Mouse (Mus musculus) cerebral cortex, adult 2 months (tissue): ENCODE measurements around the gene Dab1.

Experiments
- WGBS: fragments of 180-500 bp; shearing (Covaris S2); methylation state at CpG from one replicate; pipeline ENCODE4 v1.1.7; 2018; 5-methylcytosine and 5-hydroxymethylcytosine counted together

Dab1 gene

GRCm38 (mm10) chr4:103699755-103700154 lies 80.6 kb downstream of the Dab1 start:
- 43% methylated on average over 4 of the region's 4 CpGs for WGBS

DNA sequence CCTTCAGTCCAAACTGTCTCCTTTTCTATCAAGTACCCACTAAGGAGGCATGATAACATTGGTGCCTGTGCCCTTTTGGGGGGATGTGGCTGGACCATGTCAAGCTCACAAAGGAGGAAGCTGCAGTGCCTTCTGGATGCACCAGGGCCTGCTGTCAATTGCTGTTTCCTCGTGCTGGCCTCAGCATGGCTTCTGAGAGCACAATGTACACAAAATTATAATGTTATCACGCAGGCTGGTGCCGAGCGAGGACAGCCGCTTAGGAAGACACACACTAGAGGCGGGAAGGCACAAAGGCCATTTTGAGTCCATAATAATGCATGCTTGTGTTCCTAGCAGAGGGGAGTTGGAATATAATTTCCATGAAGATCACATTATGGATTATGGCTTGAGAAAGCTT lies 81.2 kb downstream of the Dab1 start:
- 69% methylated on average over 6 of the region's 6 CpGs for WGBS

DNA sequence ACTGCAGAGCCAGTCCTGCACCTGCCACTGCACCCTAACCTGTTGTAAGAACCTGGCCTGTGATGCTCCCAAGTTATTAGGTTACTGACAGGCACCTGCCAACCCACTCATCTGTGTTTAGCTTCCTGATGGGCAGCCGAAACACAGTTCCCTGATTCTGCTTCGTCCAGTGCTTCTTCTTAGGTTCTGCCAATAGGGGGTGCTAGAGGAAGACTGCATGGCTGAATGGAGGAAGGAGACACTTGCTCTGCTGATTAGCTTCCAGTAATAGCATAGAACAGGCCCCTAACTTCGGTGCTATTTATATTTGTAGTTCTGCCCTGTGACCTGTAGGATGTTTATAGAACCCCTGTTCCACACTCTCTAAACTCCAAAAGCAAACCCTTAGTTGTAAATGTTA lies 83.0 kb downstream of the Dab1 start:
- 54% methylated on average over 3 of the region's 3 CpGs for WGBS

DNA sequence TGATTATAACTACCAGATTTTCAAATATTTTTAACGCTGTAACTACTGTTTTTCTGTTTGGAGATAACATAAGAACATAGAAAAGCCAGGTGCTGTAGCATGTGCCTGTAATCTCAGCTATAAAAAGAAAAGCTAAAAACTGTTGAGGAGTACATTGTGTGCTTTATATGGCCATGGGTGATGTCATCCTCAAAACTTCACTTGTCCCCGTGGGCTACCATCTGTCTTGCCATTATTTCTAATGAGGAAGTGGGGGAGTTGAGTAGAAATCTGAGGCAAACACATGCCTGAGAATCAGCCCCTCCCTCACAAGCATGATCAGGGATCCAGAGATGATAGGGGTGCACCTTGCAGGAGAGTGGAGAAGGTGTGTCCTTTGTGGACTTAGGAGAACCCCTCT lies 85.3 kb downstream of the Dab1 start:
- WGBS = 41% methylated on average over 2 of the region's 2 CpGs

GRCm38 (mm10) chr4:103706501-103706900 lies 87.3 kb downstream of the Dab1 start:
- 61% methylated on average over 4 of the region's 4 CpGs for WGBS

- 56% methylated on average over 1 of the region's 1 CpGs for WGBS
Observed at GRCm38 (mm10) chr4:103707140-103707539, 88.0 kb downstream of the Dab1 start.

DNA sequence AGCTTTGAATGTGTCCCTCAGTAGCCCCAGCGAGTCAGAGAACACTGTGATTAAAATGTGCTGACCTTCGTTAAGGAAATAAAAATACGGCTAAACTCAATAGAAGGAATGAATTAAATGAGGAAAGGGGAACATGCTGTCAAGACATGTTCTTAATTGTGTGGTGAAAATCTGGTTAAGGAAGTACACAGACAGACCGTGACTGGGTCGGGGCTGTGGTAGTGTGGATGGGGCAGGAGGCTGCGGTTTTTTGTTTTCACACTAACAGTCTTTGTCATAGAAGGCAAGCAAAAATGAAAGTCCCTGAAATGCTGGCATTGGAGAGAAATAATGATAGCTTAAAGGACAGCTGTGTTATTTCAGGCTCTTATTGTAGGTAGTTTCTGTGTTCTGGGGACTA lies 92.2 kb downstream of the Dab1 start:
- 70% methylated on average over 6 of the region's 6 CpGs for WGBS

GRCm38 (mm10) chr4:103713921-103714320 lies 94.8 kb downstream of the Dab1 start:
- WGBS = 74% methylated on average over 4 of the region's 4 CpGs

DNA sequence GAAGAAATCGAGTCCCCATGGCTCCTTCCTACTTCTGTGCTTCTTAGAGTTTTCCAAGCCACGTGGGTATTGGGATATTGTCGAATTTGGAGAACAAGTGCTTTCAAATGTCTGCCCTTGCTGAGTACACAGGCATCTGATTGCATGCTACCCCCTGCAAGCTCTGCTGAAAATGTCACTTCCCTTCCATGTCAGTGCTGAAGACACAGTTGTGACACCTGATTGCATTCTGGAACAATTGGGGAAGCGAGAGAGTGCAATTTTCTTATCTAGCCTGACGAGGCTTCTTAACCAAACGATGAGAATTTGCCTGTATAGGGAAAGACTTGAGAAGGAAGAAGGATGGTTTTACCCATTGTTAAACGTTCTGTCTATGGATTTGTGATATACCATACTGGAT lies 95.8 kb downstream of the Dab1 start:
- WGBS = 73% methylated on average over 7 of the region's 7 CpGs

DNA sequence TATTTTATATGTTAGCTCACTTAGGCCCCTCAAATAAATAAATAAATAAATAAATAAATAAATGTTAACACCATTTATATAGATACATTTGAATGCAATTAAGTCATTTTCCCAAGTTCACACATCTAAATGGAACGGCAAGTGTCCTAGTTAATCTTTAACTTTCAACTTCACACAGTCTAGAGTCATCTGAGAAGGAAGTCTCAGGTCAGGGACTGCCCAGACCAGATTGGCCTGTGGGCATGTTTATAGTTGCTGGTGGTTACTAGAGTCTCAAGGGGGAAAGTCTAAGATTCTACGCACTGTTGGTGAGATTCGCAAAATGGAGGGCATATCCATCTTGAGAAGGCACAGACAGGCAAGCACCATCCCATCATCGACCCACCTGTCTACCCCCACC lies 96.4 kb downstream of the Dab1 start:
- WGBS = 97% methylated on average over 4 of the region's 4 CpGs

DNA sequence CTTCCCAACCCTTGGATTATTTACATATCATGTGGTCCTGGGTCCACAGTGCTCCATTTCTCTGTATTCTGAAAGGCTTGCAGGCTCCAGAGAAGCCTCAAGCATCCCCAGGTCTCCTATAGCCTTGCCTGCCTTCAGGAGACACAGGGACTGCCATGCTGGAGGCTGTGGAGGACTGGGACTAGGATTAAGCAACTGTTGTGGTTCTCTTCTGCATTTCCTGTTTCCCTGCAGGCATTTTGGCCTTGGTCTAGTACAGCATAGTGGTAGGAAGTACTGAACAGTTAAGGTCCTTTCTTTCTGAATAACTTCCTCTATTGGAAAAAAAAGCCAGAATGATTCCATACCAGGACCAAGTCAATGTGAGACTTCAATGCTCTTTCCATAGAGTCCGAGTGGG lies 103.6 kb downstream of the Dab1 start:
- 84% methylated on average over 1 of the region's 1 CpGs for WGBS

- WGBS = 58% methylated on average over 2 of the region's 2 CpGs
Observed at GRCm38 (mm10) chr4:103726486-103726885, 107.3 kb downstream of the Dab1 start.

GRCm38 (mm10) chr4:103737185-103737584 lies 118.0 kb downstream of the Dab1 start:
- 67% methylated on average over 6 of the region's 6 CpGs for WGBS

- 47% methylated on average over 4 of the region's 4 CpGs for WGBS
Observed at GRCm38 (mm10) chr4:103751249-103751855, 132.2 kb downstream of the Dab1 start.

- WGBS = 82% methylated on average over 7 of the region's 7 CpGs
Observed at GRCm38 (mm10) chr4:103754561-103754960, 135.4 kb downstream of the Dab1 start.

- 67% methylated on average over 3 of the region's 3 CpGs for WGBS
Observed at GRCm38 (mm10) chr4:103757241-103757640, 138.1 kb downstream of the Dab1 start.

DNA sequence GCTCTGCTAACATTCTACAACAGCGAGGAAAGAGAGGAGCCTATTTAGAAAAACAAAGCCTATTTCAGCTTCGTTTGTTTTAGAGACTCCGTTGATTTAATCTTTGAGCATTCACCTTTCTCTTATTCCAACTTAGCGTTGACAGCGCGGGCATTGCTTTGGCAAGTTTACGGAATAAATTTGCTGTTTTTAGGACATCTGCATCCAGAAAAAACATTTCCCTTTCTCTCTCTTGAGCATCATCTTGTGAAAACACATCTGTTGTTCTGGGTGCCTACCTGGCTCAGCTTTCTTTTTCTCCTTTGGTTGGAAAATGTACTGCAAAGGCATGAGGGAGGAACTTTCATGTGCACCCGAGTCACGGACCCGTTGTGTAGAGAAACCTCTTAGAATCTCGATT lies 143.3 kb downstream of the Dab1 start:
- 49% methylated on average over 11 of the region's 11 CpGs for WGBS

GRCm38 (mm10) chr4:103775712-103776111 lies 156.6 kb downstream of the Dab1 start:
- WGBS = 81% methylated on average over 4 of the region's 4 CpGs

DNA sequence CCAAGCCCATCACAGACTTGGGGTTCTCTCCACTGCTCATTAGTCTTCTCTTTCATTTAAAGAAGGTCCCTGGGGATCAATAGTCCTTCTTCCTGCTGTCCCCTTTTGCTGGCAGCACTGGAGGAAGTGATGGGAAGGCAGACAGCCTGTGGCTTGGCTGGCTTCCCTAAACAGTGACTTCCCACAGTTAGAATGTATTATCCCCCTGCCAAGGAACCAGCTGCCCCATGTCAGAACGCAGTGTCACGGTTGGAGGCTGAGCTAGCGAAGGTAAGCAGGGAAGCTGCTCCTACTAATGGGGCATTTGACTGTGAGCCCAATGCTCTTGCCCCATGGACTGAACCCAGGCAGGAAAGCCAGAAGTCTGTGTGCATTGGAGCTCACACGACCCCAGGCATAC lies 162.2 kb downstream of the Dab1 start:
- 49% methylated on average over 4 of the region's 4 CpGs for WGBS

GRCm38 (mm10) chr4:103783561-103784247 lies 164.5 kb downstream of the Dab1 start:
- WGBS = 75% methylated on average over 7 of the region's 7 CpGs

DNA sequence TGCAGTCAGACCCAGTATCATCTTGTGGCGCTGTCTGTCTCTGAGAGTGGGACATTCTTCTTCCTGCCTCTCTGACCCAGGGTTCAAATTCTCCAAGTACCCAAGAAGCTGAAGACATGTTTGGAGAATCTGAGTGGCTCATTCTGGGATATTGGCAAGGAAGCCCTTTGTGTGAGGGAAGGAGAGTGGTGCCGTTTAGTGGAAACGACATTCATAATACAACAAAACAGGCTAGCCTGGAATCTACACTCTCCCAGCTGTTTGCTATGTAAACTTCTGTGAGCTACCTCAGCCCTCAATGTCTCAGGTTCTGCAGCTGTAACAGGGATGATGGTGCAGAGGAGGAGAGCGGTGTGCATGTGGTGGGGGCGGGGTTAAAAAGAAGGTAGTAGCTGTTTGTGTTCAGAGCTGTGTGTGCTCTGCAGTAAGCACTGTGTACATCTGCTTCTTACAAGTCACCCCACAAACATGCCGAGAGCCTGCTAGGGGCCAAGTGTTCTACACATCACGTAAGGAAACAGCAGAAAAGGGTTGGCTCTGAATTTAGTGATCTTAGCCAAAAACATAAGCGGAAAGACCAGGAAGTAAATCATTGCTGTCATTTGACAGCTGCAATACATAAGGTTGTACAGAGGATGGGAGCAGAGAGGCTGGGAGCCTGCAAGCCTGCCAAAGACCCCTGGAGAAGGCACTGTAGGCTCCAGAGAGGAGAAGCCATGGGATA lies 174.6 kb downstream of the Dab1 start:
- 59% methylated on average over 8 of the region's 8 CpGs for WGBS

DNA sequence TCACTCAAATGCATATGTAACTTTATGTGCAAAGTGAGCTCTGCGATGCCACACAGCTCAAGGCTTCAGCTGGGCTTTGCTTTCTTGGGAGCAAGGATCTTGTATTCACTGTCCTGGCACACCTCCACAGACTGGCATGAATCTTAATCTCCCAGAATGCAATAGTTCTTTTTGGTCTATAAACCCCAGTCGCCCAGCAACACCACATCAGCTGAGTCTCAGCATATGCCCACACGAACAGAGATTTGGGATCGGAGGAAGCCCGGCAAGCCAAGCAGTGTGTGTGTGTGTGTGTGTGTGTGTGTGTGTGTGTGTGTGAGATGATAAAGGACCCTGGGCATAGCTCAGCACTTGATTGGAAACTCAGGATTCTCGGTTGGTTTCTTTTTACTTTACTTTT lies 177.3 kb downstream of the Dab1 start:
- 25% methylated on average over 6 of the region's 6 CpGs for WGBS

DNA sequence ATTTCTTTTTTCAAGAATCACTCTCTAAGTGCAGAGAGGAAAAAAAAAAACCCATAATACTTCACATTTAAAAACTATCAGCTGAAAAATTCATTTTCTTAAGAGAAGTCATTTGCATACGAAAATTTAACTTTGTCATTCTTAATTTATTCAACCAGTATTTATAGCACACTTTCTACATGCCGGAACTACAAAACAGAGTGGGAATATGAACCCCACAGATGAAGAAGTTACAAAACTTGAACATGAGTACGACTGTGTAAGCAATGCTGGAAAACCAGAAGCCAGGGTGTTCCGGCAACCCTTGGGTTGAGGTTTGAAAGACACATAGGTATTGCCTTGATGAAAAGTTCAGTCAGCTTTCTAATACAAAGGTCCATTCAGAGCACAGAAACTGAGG lies 183.3 kb downstream of the Dab1 start:
- 46% methylated on average over 4 of the region's 4 CpGs for WGBS
